Mouse (Mus musculus): ENCODE measurements around the gene Chrna4.

Chrna4 gene

DNA sequence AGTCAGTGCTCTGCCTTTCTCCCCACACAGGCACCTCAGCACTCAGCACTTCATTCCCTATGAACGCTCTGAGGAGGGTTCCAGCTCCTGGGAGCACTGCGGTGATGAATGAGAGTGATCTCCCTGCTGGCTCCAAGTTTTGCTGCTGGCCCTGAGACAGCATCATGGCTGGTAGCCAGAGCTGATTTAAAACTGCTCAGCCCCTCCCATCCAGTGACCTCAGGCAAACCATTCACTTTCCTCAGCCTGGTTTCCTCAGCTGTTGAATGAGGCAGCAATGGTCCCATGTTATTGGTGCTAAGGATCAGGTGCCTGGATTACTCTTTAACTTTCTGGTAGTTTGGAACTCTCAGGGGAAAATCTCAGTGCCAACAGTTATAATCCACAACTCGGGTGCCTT, at the start of gene Chrna4:
Chrna4 (minus strand) TSS at position 110 of the 400 bp plus-strand sequence.
- no peak for DNase-seq (ENCODE audit: low read depth, low spot score)

- DNase-seq (ENCODE audit: low read depth, low spot score), result no peak
These were observed 46.8 kb upstream of the Chrna4 start for GRCm38 (mm10) chr2:181090123-181090522.

- no peak for DNase-seq (ENCODE audit: low read depth, low spot score)
These were observed 41.7 kb upstream of the Chrna4 start for GRCm38 (mm10) chr2:181084997-181085396.

GRCm38 (mm10) chr2:181083945-181084344, 40.6 kb upstream of the Chrna4 start:
- DNase-seq (ENCODE audit: low read depth, low spot score), result no peak

DNA sequence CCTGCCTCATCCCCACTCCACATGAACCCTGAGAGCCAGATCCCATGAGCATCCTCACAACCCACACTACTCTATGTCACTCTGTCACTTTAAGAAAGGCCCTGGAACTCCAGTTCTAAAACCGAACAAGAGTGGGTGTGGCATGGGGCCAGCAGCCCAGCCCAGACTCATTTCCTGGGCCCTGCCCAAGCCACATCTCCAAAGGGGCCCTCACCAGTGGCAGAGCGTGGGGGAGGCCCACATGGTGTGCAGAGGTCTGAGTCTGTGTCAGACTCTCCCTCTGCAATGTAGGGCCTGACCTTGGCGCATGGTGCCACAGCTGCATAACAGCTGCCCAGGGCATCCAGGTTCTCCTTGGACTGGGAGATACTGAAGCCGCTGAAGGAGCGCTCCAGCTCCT, 37.5 kb upstream of the Chrna4 start:
- DNase-seq (ENCODE audit: low read depth, low spot score), result peak; percentile 13

DNA sequence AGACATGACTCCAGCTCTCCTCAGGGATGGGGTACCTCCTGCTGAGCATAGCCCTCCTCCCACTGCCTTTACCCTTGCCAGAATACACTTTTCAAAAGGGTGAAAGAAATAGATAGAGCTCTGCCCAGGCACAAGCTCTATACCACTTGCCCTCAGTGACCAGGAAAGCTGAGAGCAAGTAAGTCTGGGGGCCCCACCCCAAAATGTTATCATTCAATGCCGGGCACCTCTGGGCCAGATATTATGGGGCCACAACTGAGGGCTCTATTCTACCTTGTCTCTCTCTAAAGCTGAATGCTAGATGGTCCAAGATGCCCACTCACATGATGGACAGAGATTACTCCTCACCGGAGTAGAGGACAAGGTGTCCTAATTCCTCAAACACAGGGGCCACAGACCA, 36.2 kb upstream of the Chrna4 start:
- no peak for DNase-seq (ENCODE audit: low read depth, low spot score)

DNA sequence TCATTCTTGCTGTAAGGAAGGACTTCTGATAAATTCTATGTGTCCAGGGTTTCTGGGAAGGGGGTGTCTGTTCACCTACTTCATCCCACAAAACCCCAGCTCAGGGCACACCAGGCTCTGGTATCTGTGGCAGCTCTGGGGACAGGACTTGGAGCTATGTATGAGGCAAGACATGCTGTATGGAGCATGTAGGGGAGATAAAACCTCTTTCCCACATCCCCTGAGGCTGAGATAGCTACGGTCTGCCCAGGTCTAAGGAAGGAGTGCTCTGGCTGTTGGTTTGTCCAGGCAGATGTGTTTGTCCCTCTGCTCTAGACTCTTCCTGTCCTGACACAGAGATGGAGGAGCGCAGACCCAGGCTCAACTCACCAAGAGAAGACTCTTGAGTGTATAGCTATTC, 35.6 kb upstream of the Chrna4 start:
- DNase-seq (ENCODE audit: low read depth, low spot score), result no peak

DNA sequence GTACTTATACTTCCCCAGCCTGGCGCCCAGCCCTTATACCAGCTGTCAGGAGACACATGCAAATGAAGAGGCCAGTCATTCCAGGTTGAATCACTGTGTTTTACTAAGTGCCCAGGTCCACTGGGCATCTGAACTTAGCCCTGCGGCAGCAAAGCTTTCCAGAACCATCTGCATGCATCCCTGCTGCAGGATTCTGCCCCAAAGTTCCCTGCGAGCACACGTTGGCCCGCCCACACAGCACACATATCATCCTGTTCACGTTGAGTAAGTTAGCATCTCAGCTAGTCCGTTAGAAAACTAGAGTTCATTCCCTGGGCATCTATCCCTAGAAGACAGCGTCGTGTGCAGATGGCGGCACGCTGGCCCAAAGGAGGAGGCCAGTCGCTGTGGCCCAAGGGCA, 32.2 kb upstream of the Chrna4 start:
- no peak for DNase-seq (ENCODE audit: low read depth, low spot score)

- DNase-seq (ENCODE audit: low read depth, low spot score), result no peak
These were observed 29.0 kb upstream of the Chrna4 start for GRCm38 (mm10) chr2:181072403-181072714.

- DNase-seq (ENCODE audit: low read depth, low spot score), result peak; percentile 87
These were observed 28.5 kb upstream of the Chrna4 start for GRCm38 (mm10) chr2:181071706-181072402.

GRCm38 (mm10) chr2:181070136-181070535, 26.8 kb upstream of the Chrna4 start:
- no peak for DNase-seq (ENCODE audit: low read depth, low spot score)

GRCm38 (mm10) chr2:181068499-181068898, 25.2 kb upstream of the Chrna4 start:
- DNase-seq (ENCODE audit: low read depth, low spot score), result no peak

DNA sequence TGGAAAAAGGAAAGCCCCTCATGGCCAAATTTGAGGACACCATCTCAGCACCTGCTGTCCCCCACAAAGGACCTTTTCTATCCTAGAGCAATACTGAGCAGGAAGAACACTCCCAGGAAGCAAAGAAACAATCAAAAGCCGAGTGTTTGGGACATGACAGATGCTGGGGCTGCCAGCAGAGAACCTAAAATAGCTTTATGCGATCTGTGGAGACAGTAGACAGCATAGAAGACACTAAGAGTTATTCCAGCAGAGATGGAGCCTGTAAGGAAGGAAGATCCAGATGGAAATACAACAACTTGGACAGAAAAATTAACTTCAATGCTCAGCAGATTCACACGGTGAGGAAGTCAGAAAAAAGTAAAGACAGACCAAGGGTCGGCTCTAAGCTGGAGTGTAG, 22.5 kb upstream of the Chrna4 start:
- no peak for DNase-seq (ENCODE audit: low read depth, low spot score)

- DNase-seq (ENCODE audit: low read depth, low spot score), result peak; percentile 76
These were observed 16.8 kb upstream of the Chrna4 start for GRCm38 (mm10) chr2:181060127-181060526.

GRCm38 (mm10) chr2:181058193-181058592, 14.8 kb upstream of the Chrna4 start:
- DNase-seq (ENCODE audit: low read depth, low spot score), result no peak

DNA sequence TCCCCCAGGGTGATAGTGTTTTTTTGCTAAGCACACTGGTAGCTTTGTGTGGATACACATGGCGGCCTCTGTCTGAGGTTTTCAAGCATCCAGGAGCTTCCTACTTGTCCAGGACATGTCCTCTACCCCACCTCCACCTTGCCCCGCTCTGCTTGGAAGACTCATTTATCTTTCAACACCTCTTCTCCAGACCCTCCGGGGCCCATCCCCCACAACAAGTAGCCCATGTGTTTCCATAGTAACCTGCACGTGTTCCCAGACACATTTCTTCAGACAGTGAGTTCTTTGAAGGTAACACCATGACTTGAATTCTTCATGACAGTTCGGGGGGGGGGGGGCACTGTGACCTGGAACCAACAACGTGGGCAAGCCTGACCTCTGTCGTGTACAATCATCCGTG, 14.0 kb upstream of the Chrna4 start:
- peak; percentile 43 for DNase-seq (ENCODE audit: low read depth, low spot score)

GRCm38 (mm10) chr2:181052171-181052570, 8.8 kb upstream of the Chrna4 start:
- DNase-seq (ENCODE audit: low read depth, low spot score), result no peak

- no peak for DNase-seq (ENCODE audit: low read depth, low spot score)
These were observed 5.6 kb upstream of the Chrna4 start for GRCm38 (mm10) chr2:181048986-181049385.

DNA sequence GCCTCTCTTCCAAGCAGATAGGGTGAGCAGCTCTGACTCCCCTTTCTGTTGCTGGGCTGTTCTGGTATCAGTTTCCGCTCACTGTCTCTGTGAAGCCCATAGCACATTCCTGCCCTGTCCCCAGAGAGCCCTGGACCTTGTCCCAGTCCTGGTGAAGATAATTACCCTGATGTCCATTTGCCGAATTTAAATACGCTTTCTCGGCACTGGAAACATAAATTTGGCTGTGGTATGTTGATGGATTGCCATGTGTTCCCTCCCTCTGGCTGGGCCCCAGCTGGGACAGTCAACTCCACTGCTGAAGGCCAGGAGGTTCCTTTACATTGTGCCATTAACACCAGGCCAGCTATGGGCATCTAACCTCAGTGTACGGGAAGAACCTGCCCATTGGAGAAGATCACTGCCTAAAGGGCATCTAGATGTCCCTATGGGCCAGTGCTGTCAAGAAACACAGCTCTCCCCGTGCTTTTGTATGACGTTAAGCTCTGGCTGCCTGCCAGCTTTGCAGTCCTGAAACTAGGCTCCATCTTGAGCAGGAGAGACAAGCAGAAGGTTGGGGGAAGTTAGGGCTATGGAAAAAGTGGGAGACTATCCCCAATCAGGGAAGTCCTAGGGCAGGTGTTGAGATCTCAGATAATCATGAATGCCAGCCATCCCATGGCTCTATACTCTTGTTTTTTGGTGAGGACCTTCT, 5.1 kb upstream of the Chrna4 start:
- DNase-seq (ENCODE audit: low read depth, low spot score), result no peak

DNA sequence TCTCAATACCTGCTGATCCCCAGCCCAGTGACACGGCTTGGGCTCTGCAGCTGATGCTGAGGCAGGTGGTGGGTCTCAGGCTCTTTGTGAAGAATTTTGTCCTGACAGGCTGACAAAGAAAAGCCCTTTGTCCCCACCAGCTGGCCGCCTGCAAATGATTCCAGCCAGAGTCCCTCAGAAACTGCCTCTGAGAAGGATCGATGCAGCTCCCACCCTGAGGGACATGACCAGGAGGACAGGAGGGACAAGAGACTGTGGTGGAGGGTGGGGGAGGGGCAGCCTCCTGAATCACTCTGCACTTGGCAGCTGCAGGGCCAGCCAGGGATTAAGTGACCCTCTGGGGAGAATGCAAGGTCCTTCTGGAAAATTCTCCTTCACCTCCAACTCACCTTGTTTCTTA, 655 bp upstream of the Chrna4 start:
- DNase-seq (ENCODE audit: low read depth, low spot score), result no peak

GRCm38 (mm10) chr2:181042376-181042775, 970 bp downstream of the Chrna4 start:
- peak; percentile 20 for DNase-seq (ENCODE audit: low read depth, low spot score)

DNA sequence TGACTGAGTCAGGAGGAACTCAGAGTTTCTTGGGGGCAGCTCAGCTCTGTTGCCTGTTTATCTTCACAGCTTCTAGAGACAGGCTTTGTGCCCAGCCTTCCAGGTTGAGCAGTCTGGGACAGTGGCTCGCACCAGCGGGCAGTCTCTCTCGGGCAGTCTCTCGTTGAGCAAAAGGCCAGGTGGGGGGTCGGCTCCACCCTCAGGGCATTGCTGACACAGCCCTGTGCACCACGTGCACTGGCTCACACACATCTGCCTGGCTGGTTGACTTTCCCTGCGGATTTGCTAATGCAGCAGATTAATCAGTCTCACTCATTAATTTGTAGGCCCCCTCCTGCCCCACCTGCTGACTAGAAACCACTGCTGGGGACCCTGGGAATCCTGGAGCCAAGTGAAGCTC, 1.4 kb downstream of the Chrna4 start:
- DNase-seq (ENCODE audit: low read depth, low spot score), result peak; percentile 18

DNA sequence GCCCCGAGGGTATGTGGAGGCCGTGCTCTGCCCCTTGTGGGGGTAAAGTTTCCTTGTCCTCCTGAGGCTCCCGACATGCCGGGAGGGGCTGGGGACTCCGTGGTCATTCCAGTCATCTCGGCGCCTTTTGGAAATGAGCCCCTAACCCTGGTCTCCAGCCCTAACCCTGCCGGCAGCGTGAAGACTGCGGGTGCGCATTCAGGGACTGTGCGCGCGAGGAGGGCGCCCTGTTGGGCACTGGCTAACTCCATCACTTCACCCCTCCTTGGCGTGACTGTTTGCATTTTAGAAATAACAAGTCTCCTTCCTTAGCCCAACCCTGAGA, 4.0 kb downstream of the Chrna4 start:
- DNase-seq (ENCODE audit: low read depth, low spot score), result no peak

Data from ZHBTc4 (cell line).